Mouse (Mus musculus) midbrain, embryonic 10.5 days (tissue): Measurements from ENCODE around the gene 4930562C15Rik. TPM values are rescaled to one million over a fixed set of nuclear protein-coding genes. Genes with fewer than 3 reads are reported as not detected.
"Not testable (repeated sequence)": the region's sequence is repeated elsewhere in the genome, so short reads cannot be mapped to it uniquely, and the experiment has no call there.

Source experiments
- DNase-seq: peaks from one replicate; pipeline ENCODE4 v3.0.0-alpha.2; 2017; ENCODE audit warnings: low spot score
- H3K27ac ChIP-seq: fragments of 300-500 bp; sonication (generic); replicated peaks from 2 replicates; pipeline ENCODE4 v1.5.1; 2016; ENCODE audit warnings: mild to moderate bottlenecking
- H3K27me3 ChIP-seq: fragments of 300-500 bp; sonication (generic); 2 replicates; pipeline ENCODE4 v1.6.1; 2016; ENCODE audit warnings: low read depth, mild to moderate bottlenecking; ENCODE audit not compliant: poor library complexity, severe bottlenecking
- H3K36me3 ChIP-seq: fragments of 300-500 bp; sonication (generic); 2 replicates; pipeline ENCODE4 v1.6.1; 2016; ENCODE audit warnings: mild to moderate bottlenecking, moderate library complexity
- H3K4me1 ChIP-seq: fragments of 300-500 bp; sonication (generic); 2 replicates; pipeline ENCODE4 v1.6.1; 2016
- H3K4me3 ChIP-seq: fragments of 300-500 bp; sonication (generic); 2 replicates; pipeline ENCODE4 v1.5.1; 2016; ENCODE audit warnings: mild to moderate bottlenecking, moderate library complexity
- H3K9me3 ChIP-seq: fragments of 300-500 bp; sonication (generic); replicated peaks from 2 replicates; pipeline ENCODE4 v1.6.1; 2016; ENCODE audit warnings: mild to moderate bottlenecking
- WGBS: fragments of 180-500 bp; shearing (Covaris S2); methylation state at CpG from one replicate; pipeline ENCODE4 v1.1.7; 2016; 5-methylcytosine and 5-hydroxymethylcytosine counted together
- polyA plus RNA-seq: library from polyadenylated mRNA; unstranded; fragments of >200 nt; fragmentation: Nextera tagmentation; extraction: Ambion mirVana; gene quantifications from 2 replicates; pipeline ENCODE4 v1.2.1, GENCODE M21; 2016

The 4930562C15Rik gene
- polyA plus RNA-seq, result 0.30 and 0.39 TPM in 2 replicates

GRCm38 (mm10) chr16:4835191-4835590 is at the start of gene 4930562C15Rik:
Gene 4930562C15Rik, plus strand, starts transcription at chr16:4835416.
- no peak for DNase-seq
- WGBS, result 86% methylated on average over 3 of the region's 3 CpGs
- no peaks in the 10 kb centered on the region for H3K4me1 ChIP-seq
- no peaks in the 10 kb centered on the region for H3K27me3 ChIP-seq
- no peaks in the 10 kb centered on the region for H3K36me3 ChIP-seq
- H3K9me3 ChIP-seq, result no peaks in the 10 kb centered on the region
- no peak within 1 kb of the TSS for H3K4me3 ChIP-seq
- no peak within 1 kb of the TSS for H3K27ac ChIP-seq

DNA sequence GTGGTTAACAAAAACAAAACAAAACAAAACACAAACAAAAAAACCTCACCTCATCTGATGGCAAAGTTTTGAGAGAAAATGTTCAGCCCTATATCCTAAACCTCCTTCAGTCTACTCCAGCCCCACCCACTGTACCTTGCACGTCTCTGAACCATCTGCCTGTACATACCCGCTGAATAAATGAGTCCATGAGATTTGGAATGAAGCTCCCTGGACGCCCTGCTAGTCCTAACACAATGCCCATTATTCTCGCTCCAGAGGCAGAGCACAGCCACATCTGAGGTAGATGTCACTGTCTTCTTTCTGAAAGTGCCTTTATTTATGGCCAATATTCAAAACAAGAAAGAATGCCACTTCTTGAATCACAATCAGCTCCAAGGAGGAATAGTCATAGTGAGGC is 49.5 kb upstream of the 4930562C15Rik start:
- no peaks in the 10 kb centered on the region for H3K9me3 ChIP-seq
- no peak overlapping the region for H3K27ac ChIP-seq
- peaks cover 31% of the 10 kb centered on the region for H3K36me3 ChIP-seq
- no peaks in the 10 kb centered on the region for H3K27me3 ChIP-seq
- no peak for DNase-seq
- no peak overlapping the region for H3K4me3 ChIP-seq
- peaks cover 40% of the 10 kb centered on the region for H3K4me1 ChIP-seq
- WGBS, result 69% methylated on average over 4 of the region's 4 CpGs

DNA sequence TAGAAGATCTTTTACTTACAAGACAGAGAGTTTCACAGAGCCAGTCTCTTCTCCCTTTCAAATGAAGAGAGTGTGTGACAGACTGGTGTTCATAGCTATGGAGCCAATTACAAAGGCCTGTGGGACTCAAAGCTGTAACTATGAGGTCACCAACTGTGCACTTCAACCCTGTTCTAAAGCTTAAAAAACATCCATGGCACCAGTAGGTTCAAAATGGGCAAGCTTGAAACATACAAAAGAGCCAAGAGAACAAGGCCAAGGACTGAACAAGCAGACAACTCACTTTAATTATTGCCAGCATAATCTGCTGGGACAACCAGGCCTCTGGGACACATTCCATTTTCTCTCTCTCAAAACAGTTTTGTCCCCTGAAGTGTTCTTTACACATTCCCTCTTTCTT is 47.0 kb upstream of the 4930562C15Rik start:
- Histone ChIP-seq H3K36me3 (peaks cover 20% of the 10 kb centered on the region), H3K27ac (no peak overlapping the region), H3K4me3 (peak overlapping the region; percentile 88; the same call in 1 of the 2 replicates), H3K4me1 (peaks cover 40% of the 10 kb centered on the region), H3K9me3 (no peaks in the 10 kb centered on the region), H3K27me3 (no peaks in the 10 kb centered on the region)
- DNase-seq, result no peak

DNA sequence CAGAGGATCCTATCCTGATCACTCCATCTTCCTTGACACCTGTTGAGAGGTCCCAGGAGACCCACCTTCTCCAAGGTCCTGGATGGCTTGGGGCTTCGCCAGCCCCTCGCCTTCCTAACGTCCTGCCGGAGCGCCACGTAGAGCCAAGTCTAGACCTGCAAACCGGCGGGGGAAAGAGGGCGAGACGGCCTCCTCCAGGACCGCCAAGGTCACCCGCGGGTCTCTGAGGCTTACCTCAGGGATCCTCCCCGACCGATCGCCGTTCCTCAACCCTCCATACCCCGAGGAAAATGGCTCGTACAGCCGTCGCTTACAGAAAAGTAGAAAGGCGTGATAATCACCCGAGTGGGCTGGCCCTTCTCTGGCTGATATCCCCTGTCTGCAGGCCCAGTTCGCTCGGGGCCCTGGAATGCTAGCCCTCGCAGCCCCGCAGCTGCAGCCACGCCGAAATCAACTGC is 45.9 kb upstream of the 4930562C15Rik start:
- H3K9me3 ChIP-seq, result no peaks in the 10 kb centered on the region
- H3K27me3 ChIP-seq, result no peaks in the 10 kb centered on the region
- peak overlapping the region; percentile 99 for H3K27ac ChIP-seq
- H3K4me1 ChIP-seq, result peaks cover 40% of the 10 kb centered on the region
- H3K4me3 ChIP-seq, result peak overlapping the region; percentile 88
- H3K36me3 ChIP-seq, result peaks cover 11% of the 10 kb centered on the region
- DNase-seq, result no peak
- WGBS, result under 1% methylated on average over 29 of the region's 29 CpGs

GRCm38 (mm10) chr16:4789810-4790559 is 45.2 kb upstream of the 4930562C15Rik start, which contains the start of gene Cdip1:
Gene Cdip1, minus strand, starts transcription at chr16:4790292.
- peak; percentile 94 for DNase-seq
- Histone ChIP-seq H3K9me3 (no peaks in the 10 kb centered on the region), H3K4me3 (peak within 1 kb of the TSS; percentile 88), H3K27me3 (no peaks in the 10 kb centered on the region), H3K4me1 (peaks cover 40% of the 10 kb centered on the region), H3K36me3 (peaks cover 5% of the 10 kb centered on the region), H3K27ac (peak within 1 kb of the TSS; percentile 99)
- WGBS, result 1% methylated on average over 51 of the region's 51 CpGs

DNA sequence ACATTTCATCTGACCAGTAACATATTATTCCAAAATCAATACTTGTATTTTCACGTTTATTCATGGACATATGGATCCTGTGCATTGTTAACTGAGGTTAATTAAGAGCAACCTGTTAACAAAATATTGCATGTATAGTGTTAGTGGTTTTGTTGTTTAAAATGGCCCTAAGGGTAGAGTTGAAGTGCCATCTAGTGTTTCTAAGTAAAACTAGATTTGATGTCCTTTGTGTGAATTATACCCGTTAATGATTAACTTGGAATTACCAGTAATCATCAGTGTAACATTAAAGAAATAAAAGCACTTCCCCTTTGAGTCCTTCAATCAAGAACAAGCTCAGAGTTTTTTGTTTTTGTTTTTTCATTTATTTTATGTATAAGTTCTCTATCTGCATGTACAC is 43.9 kb upstream of the 4930562C15Rik start:
- Histone ChIP-seq H3K27ac (no peak overlapping the region), H3K27me3 (no peaks in the 10 kb centered on the region), H3K36me3 (peaks cover 5% of the 10 kb centered on the region), H3K9me3 (no peaks in the 10 kb centered on the region), H3K4me1 (peaks cover 32% of the 10 kb centered on the region), H3K4me3 (no peak overlapping the region)
- DNase-seq, result no peak
- 78% methylated on average over 2 of the region's 2 CpGs for WGBS

DNA sequence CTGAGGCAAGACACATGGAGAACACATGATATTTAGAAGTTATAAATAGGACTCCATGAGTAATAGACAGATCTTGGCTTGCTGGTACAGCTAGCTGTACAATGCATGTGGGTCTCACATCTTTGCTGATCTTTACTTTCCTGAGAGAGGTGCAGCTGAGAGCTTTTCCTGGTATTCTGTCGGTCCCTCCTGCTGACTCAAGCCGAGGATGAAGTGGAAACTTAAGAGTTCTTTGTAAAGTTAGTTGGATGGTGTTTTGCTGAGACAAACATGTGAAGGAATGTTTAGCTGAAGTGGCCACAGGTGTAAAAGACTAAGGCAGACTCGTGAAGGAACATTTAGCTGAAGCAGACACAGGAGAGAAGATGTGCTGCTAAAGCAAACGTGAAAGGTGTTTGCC is 38.6 kb upstream of the 4930562C15Rik start:
- no peak overlapping the region for H3K4me3 ChIP-seq
- DNase-seq, result no peak
- 85% methylated on average over 4 of the region's 4 CpGs for WGBS
- no peaks in the 10 kb centered on the region for H3K4me1 ChIP-seq
- no peaks in the 10 kb centered on the region for H3K27me3 ChIP-seq
- H3K9me3 ChIP-seq, result peaks cover 5% of the 10 kb centered on the region; the same call in 1 of the 2 replicates
- H3K27ac ChIP-seq, result no peak overlapping the region
- no peaks in the 10 kb centered on the region for H3K36me3 ChIP-seq

DNA sequence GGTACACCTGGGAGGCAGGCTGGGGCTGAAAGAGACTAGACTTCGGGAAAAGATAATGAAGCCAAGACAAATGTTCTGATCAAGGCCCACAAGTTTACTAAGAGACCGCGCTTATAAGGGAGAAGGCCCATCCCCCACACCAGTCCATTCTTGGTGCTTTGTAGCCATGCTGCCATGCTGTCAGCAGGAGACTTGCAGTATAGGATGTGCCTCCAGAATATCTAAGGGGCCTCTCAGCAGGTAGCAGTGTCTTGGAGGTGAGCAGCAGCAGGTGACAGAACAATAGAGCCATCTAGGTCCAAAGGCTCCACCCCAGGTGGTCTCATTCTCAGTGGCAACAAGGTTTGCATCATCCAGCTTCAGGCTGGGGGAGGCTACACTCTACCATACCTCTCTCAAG is 16.9 kb upstream of the 4930562C15Rik start:
- WGBS, result 83% methylated on average over 3 of the region's 3 CpGs

GRCm38 (mm10) chr16:4824466-4824865 is 10.8 kb upstream of the 4930562C15Rik start:
- not testable (repeated sequence) for H3K27me3 ChIP-seq, H3K4me3 ChIP-seq, H3K27ac ChIP-seq, H3K4me1 ChIP-seq, DNase-seq, H3K36me3 ChIP-seq
- H3K9me3 ChIP-seq, result peaks cover 18% of the 10 kb centered on the region
- WGBS, result 85% methylated on average over 5 of the region's 5 CpGs

More for the DNA sequence above, 16.9 kb upstream of the 4930562C15Rik start:
- no peaks in the 10 kb centered on the region for H3K27me3 ChIP-seq
- peaks cover 18% of the 10 kb centered on the region for H3K9me3 ChIP-seq
- no peaks in the 10 kb centered on the region for H3K36me3 ChIP-seq
- DNase-seq, result no peak
- no peak overlapping the region for H3K27ac ChIP-seq
- no peak overlapping the region for H3K4me3 ChIP-seq
- no peaks in the 10 kb centered on the region for H3K4me1 ChIP-seq

DNA sequence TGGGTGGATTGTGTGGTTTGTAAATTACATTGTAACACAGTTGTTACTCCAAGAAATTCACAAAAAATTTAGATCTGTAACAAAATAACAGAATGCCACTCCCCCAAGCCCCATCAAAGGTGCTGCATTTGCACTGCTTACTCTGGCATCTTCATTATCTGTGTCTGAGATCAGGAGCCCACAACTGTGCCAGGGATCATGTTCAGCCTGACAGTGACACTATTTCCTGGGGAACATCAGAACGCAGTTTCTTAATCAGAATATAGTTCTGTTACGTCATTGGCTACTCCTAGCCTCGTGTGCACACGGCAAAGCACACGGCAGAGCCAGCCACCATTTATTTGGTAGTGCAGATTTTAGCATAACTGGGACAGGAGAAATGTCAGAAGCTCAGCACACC is 7.6 kb upstream of the 4930562C15Rik start:
- no peaks in the 10 kb centered on the region for H3K27me3 ChIP-seq
- H3K27ac ChIP-seq, result no peak overlapping the region
- 94% methylated on average over 5 of the region's 5 CpGs for WGBS
- H3K9me3 ChIP-seq, result no peaks in the 10 kb centered on the region
- H3K36me3 ChIP-seq, result no peaks in the 10 kb centered on the region
- DNase-seq, result no peak
- H3K4me1 ChIP-seq, result no peaks in the 10 kb centered on the region
- no peak overlapping the region for H3K4me3 ChIP-seq

- 90% methylated on average over 6 of the region's 6 CpGs for WGBS
- no peaks in the 10 kb centered on the region for H3K4me1 ChIP-seq
- no peak for DNase-seq
Observed at GRCm38 (mm10) chr16:4829271-4829900, 5.8 kb upstream of the 4930562C15Rik start.

GRCm38 (mm10) chr16:4831650-4832419 is 3.4 kb upstream of the 4930562C15Rik start:
- Histone ChIP-seq H3K9me3 (no peaks in the 10 kb centered on the region), H3K36me3 (no peaks in the 10 kb centered on the region), H3K27ac (no peak overlapping the region), H3K4me3 (no peak overlapping the region), H3K4me1 (no peaks in the 10 kb centered on the region), H3K27me3 (no peaks in the 10 kb centered on the region)
- 72% methylated on average over 15 of the region's 15 CpGs for WGBS
- no peak for DNase-seq

More at GRCm38 (mm10) chr16:4829271-4829900, 5.8 kb upstream of the 4930562C15Rik start:
- Histone ChIP-seq H3K27ac (no peak overlapping the region), H3K36me3 (no peaks in the 10 kb centered on the region), H3K4me3 (no peak overlapping the region), H3K27me3 (no peaks in the 10 kb centered on the region), H3K9me3 (no peaks in the 10 kb centered on the region)
